Mouse (Mus musculus): ENCODE results near the gene Pus10. TPM values are rescaled to one million over a fixed set of nuclear protein-coding genes. Genes with fewer than 3 reads are reported as not detected.

Pus10 gene
- polyA plus RNA-seq, 1 experiment from 2014 or later = 24.9 TPM

DNA sequence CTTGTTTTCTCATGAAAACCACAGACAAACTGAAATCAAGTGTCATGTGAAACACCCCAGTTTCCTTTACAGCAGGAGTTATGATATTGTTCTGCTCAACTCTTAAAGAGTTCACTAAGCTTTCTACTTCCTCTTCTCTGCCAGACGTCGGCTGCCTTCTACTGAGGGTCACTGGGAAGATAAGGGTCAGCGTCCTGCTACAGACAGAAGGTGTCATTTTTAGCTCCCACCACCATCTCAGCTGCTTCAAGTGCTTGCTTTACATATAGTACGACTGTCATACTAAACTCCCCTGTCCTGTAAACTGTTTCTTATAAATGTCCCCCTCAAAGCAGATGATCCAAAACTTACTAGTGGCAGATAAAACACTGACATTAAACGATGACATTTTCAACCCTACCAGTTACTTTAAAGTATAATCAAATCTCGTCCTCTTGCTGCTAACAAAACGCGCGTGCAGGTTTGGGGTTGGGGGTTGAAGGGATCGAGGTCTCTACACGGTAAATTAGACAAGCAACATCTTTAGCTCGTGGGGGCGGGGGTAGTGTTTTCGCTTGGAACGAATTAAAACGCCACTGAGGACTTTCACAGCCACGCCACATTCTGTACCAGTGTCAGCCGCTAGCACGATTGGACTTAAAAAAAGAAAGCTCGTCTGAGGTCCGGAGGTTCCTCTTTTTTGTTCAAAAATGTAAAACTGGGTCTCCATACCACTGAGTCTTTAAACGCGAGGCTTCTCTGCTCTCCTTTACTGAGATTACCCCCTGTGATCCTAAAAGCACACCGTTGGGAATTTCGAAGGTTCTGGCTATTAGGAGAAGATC is 104.4 kb downstream of the Pus10 start:
- Histone ChIP-seq H3K9me3 (no peaks in the 10 kb centered on the region), H3K36me3 (replicated peaks) (no peaks in the 10 kb centered on the region), H3K4me2 (peak overlapping the region; percentile 70), H3K9ac (peak overlapping the region; percentile 66), H3K27ac (no peak overlapping the region), H3K4me1 (peaks cover 6% of the 10 kb centered on the region; the same call in 1 of the 2 replicates), H3K27me3 (peaks cover 20% of the 10 kb centered on the region), H3K4me3 (replicated peaks) (peak overlapping the region; percentile 71)
- no peak for ATAC-seq (ENCODE audit: low FRiP score)
- WGBS = under 1% methylated on average over 25 of the region's 25 CpGs

DNA sequence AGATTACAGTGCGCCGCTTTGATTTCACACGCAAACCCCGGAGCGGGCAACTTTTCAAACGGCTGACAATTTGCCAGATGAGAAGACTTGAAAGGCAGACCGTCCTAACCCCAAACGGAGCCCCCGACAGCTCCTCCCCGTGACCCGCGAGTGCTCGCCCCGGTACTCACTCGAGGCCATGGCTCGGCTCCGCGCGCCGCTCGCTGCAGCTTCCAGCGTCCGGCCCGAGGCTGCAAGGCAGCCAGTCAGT is 105.0 kb downstream of the Pus10 start:
- H3K36me3 ChIP-seq (replicated peaks) = no peaks in the 10 kb centered on the region
- H3K9ac ChIP-seq = peak overlapping the region; percentile 66
- no peak for ATAC-seq (ENCODE audit: low FRiP score)
- peak overlapping the region; percentile 83 for H3K27ac ChIP-seq
- under 1% methylated on average over 24 of the region's 24 CpGs for WGBS
- peak overlapping the region; percentile 71 for H3K4me3 ChIP-seq (replicated peaks)
- H3K9me3 ChIP-seq = no peaks in the 10 kb centered on the region
- peaks cover 6% of the 10 kb centered on the region; the same call in 1 of the 2 replicates for H3K4me1 ChIP-seq
- peak overlapping the region; percentile 70 for H3K4me2 ChIP-seq
- H3K27me3 ChIP-seq = peaks cover 20% of the 10 kb centered on the region

GRCm38 (mm10) chr11:23770760-23771506 is 105.5 kb downstream of the Pus10 start, which contains the start of gene Rel:
Rel (minus strand) TSS chr11:23770970.
- peaks cover 6% of the 10 kb centered on the region; the same call in 1 of the 2 replicates for H3K4me1 ChIP-seq
- WGBS = under 1% methylated on average over 54 of the region's 88 CpGs
- peak within 1 kb of the TSS; percentile 66 for H3K9ac ChIP-seq
- H3K4me3 ChIP-seq (replicated peaks) = peak within 1 kb of the TSS; percentile 71
- H3K4me2 ChIP-seq = peak within 1 kb of the TSS; percentile 70
- H3K27me3 ChIP-seq = peaks cover 20% of the 10 kb centered on the region
- no peaks in the 10 kb centered on the region for H3K36me3 ChIP-seq (replicated peaks)
- peak; percentile 94 for ATAC-seq (ENCODE audit: low FRiP score)
- H3K9me3 ChIP-seq = no peaks in the 10 kb centered on the region
- peak within 1 kb of the TSS; percentile 83 for H3K27ac ChIP-seq

DNA sequence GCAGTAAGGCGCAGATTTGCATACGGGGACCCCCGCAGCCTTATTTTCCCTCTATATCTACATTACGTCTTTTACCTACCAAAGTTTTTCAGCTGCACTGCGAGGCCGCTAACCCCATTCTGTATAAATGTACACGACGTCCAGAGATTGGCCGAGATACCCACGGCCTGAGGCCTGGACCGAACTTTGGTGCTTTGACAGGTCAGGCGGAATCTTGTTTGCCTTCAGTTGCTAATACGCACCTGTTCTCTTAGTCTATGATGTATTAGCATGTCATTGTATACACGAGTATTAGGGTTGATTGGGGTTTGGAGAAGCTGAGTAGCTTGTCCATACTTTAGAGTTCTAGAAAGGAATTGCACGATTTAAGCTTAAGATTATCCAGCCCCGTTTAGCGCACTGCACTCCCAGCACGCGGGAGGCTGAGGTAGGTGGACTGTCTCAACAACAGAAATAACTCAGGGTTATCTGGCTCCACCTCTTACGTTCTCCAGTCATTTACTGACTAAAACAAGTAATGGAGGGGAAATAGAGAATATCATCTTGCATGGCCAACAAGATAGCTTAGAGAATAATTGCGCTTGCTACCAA is 106.1 kb downstream of the Pus10 start:
- Histone ChIP-seq H3K4me2 (peak overlapping the region; percentile 70), H3K27me3 (peaks cover 20% of the 10 kb centered on the region), H3K36me3 (replicated peaks) (no peaks in the 10 kb centered on the region), H3K9me3 (no peaks in the 10 kb centered on the region), H3K4me1 (peaks cover 6% of the 10 kb centered on the region; the same call in 1 of the 2 replicates), H3K4me3 (replicated peaks) (peak overlapping the region; percentile 71), H3K9ac (peak overlapping the region; percentile 66), H3K27ac (peak overlapping the region; percentile 83)
- 5% methylated on average over 21 of the region's 21 CpGs for WGBS
- peak; percentile 0 for ATAC-seq (ENCODE audit: low FRiP score)

GRCm38 (mm10) chr11:23772471-23772870 is 107.0 kb downstream of the Pus10 start:
- H3K4me3 ChIP-seq (replicated peaks) = no peak overlapping the region
- 45% methylated on average over 1 of the region's 1 CpGs for WGBS
- no peak overlapping the region for H3K9ac ChIP-seq

DNA sequence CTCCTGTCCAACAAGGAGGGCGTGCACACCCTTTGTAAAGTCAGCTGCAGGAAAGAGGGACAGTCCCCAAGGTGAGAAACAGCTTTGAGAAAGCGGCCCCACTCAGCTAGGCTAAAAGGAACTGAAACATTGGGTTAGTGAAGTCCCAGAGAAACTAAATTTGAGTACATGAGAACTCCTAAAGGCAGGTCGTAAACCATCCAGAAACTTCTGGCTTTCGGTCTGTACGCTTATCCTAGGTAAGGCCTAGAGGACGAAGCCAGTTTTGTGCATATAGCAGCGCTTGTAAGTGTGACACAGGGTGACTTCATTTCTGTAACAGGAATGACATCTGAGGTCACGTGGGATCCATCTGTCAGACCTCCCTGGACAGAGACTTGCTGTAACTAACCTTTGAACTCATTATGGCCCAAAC is 113.3 kb downstream of the Pus10 start:
- no peak overlapping the region for H3K4me2 ChIP-seq
- H3K4me1 ChIP-seq = no peaks in the 10 kb centered on the region
- no peaks in the 10 kb centered on the region for H3K36me3 ChIP-seq (replicated peaks)
- no peaks in the 10 kb centered on the region for H3K9me3 ChIP-seq
- ATAC-seq (ENCODE audit: low FRiP score) = no peak
- H3K4me3 ChIP-seq (replicated peaks) = no peak overlapping the region
- WGBS = 89% methylated on average over 8 of the region's 8 CpGs
- H3K27me3 ChIP-seq = 0 out of 2 replicates have a peak, but pooled peaks cover 1% of the 10 kb centered on the region
- H3K27ac ChIP-seq = no peak overlapping the region
- H3K9ac ChIP-seq = no peak overlapping the region

More at GRCm38 (mm10) chr11:23772471-23772870, 107.0 kb downstream of the Pus10 start:
- H3K36me3 ChIP-seq (replicated peaks) = no peaks in the 10 kb centered on the region
- H3K4me2 ChIP-seq = no peak overlapping the region
- H3K27me3 ChIP-seq = peaks cover 20% of the 10 kb centered on the region
- H3K9me3 ChIP-seq = no peaks in the 10 kb centered on the region
- H3K27ac ChIP-seq = no peak overlapping the region
- ATAC-seq (ENCODE audit: low FRiP score) = no peak
- H3K4me1 ChIP-seq = peaks cover 6% of the 10 kb centered on the region; the same call in 1 of the 2 replicates

DNA sequence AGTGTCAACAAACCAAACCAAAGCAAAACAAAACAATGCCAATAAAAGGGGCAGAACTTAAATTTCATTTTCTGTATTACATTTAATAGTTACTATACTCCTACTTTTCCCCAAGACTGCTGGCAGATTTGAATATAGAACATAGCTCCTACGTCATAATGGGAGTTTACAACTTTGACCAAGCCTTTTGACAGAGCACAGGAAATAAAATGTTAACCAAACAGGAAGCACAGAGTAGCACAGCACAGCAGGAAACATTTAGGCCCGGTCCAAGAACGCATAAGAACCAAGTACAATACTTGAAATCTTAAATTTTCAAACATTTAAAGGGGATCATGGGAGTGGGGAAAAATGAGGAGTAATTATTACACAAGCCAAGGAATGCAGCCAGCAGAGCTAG is 116.6 kb downstream of the Pus10 start:
- no peaks in the 10 kb centered on the region for H3K27me3 ChIP-seq
- H3K4me3 ChIP-seq (replicated peaks) = no peak overlapping the region
- no peak overlapping the region for H3K27ac ChIP-seq
- no peak overlapping the region for H3K4me2 ChIP-seq
- ATAC-seq (ENCODE audit: low FRiP score) = no peak
- H3K9ac ChIP-seq = no peak overlapping the region
- WGBS = 88% methylated on average over 3 of the region's 3 CpGs
- no peaks in the 10 kb centered on the region for H3K4me1 ChIP-seq
- H3K36me3 ChIP-seq (replicated peaks) = no peaks in the 10 kb centered on the region
- H3K9me3 ChIP-seq = no peaks in the 10 kb centered on the region

Other genes starting within 250 kb of the Pus10 start
- 170 and 171 TPM in 2 replicates for gene Ahsa2, start 167.6 kb upstream of the Pus10 start, polyA plus RNA-seq (2016; fragmentation: Nextera tagmentation; extraction: Ambion mirVana)
- gene 1700093K21Rik, start 144.5 kb upstream of the Pus10 start, polyA plus RNA-seq (2016; fragmentation: Nextera tagmentation; extraction: Ambion mirVana) = not detected in 2 replicates
- 90.4 and 92.9 TPM in 2 replicates for gene 0610010F05Rik, start 32.0 kb upstream of the Pus10 start, polyA plus RNA-seq (2016; fragmentation: Nextera tagmentation; extraction: Ambion mirVana)
- 42.8 and 45.9 TPM in 2 replicates for gene Pex13, start 285 bp downstream of the Pus10 start, polyA plus RNA-seq (2016; fragmentation: Nextera tagmentation; extraction: Ambion mirVana)
- gene Rel, start 105.3 kb downstream of the Pus10 start, polyA plus RNA-seq (2016; fragmentation: Nextera tagmentation; extraction: Ambion mirVana) = 0.33 and 0.57 TPM in 2 replicates
- 28.7 and 30.5 TPM in 2 replicates for gene Papolg, start 229.6 kb downstream of the Pus10 start, polyA plus RNA-seq (2016; fragmentation: Nextera tagmentation; extraction: Ambion mirVana)

All from forebrain, embryonic 12.5 days (tissue).